Mouse (Mus musculus) cerebellum, adult (tissue): Measurements from ENCODE around the gene Vhl.
"Not testable (repeated sequence)": the region's sequence is repeated elsewhere in the genome, so short reads cannot be mapped to it uniquely, and the experiment has no call there.

Experiments used
- ATAC-seq: cut with Nextera tagmentation; 2 replicates; pipeline ENCODE4 v1.9.2; 2017; ENCODE audit warnings: mild to moderate bottlenecking, moderate library complexity, mixed read lengths; ENCODE audit not compliant: insufficient number of reproducible peaks, low FRiP score, low TSS enrichment

Vhl gene

DNA sequence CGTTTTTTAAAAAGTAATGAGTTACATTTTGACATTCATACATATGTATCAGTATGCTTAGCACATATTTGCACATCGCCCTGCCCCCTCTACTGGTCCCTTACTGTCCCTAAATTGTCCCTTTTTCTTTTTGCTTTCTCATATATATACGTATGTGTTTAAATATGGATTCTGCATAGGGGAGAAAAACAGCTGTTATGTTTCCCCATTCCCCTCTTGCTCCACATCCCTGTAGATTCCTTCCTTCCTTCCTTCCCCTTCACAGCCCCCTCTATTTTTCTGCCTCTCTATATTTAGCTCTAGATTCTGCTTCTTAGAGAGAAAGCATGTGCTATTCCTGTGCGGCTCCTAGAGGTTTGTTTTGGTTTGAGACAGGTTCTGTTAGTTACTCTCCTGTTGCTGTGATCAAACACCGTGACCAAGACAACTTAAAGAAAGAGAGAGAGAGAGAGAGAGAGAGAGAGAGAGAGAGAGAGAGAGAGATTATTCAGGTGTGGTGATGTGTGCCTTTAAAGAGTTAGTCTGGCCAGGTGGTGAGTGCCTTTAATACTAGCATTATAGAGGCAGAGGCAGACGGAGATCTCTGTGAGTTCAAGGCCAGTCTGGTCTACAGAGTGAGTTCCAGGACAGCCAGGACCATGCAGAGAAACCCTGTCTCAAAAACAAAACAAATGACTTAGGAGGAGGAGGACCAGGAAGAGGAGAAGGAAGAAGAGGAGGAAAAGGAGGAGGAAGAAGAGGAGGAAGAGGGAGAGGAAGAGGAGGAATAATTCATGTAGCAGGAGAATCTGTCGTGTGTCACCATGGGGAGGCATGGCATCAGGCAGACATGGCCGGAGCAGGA lies 36.1 kb downstream of the Vhl start:
- no peak for ATAC-seq

DNA sequence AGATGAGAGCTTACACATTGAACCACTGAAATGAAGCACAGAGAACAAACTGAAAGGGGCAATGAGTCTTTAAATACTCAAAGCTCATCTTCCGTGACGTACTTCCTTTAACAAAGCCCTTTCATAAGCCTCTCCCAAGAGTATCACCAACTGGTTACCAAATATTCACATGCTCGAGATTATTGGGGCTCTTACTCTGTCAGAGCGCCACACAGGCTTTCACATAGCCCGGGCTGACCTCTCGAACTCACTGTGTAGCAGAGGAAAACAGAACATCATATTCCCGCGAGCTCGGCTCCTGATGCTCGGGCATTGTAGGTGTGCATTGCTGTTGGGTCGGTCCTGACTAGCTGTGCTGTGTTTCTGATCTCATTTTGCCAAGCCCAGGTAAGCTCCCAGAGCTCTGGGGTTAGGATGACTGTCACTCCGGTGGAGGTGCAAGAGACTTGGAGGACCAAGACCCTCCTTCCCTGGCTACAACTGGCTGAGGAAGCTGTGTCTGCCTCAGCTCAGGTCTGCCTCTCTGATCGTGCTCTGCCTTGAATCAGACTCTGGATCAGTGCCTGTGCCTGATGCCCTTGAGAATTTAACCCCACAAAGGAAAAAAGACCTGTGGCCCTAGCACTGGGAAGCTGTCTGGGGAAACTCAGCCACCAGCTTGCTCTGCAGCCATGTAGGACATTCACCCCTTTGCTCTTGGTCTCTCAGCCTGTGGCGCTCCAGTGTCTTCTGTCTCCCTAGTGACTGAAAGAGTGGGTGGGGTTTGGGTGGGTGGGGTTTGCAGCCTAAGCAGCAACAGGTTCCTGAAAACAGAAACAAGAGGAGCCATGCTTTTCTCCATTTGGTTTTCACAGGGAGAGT lies 37.0 kb downstream of the Vhl start:
- ATAC-seq: no peak

DNA sequence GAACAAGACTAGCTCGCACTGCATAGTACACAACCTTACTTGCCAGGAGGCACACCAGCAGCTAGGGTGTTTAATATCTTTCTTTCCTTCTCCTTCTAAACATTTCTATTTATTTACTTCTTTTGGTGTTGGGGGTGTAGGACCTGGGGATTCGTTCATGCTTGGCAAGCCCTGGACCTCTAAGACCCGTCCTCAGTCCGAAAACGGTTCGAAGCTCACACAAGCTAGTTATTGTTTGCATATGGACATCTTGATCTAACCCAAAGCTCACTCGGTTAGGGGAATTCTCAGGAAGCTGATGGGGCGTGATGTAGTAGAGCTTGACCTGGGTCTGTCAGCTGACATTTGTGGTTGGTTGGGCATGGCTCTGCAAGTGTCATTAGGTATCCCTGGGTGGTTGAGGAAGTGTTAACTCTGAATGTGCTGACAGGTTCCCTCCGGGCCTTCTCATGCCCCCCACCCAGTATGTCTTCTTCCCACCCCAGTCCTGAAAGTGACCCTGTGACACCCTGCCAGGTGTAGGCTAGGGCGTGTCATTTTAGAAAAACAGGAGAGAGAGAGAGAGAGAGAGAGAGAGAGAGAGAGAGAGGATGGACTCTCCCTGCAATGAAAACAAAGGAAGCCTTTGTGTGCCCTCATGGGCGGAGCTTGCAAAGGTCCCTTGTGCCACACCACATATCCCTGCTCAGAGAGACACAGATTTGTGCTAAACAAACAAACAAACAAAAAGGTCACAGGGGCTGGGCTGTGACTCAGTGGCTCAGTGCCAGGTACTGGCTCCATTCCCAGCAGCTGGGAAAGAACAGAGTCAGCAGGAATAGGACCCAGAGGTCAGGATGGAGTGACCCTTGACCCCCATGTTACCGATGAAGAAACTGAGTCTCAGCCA lies 37.8 kb downstream of the Vhl start:
- no peak for ATAC-seq

DNA sequence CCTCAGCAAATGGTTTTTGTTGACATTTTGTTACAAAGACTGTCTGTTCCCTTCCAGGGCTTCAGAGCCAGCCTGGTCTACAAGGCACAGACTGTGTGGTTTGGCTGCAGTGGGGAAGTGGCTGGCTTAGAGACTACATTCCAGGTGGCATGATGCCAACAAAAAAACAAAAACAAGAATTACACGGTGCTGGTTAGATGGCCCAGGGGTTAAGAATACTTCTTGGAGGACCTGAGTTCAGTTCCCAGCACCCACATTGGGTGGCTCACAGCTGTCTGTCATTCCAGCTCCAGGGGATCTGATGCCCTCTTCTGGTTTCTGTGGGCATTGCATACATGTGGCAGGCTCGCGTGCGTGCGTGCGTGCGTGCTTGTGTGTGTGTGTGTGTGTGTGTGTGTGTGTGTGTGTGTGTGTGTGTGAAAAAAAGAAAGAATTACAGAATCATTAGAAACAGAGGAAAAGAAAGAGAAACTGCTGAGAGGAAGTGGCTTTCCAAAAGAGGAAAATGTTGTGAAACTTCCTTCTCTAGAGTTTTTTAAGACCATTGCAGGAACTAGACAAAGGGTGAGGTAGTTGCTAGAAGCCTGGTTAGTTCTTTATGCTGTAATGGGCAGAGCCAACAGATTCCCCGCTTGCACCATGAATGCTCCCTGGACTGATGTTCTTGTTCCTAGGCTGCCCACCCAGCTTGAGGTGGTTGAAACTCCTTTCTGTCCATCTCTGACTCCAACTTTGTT lies 39.4 kb downstream of the Vhl start:
- ATAC-seq: no peak

DNA sequence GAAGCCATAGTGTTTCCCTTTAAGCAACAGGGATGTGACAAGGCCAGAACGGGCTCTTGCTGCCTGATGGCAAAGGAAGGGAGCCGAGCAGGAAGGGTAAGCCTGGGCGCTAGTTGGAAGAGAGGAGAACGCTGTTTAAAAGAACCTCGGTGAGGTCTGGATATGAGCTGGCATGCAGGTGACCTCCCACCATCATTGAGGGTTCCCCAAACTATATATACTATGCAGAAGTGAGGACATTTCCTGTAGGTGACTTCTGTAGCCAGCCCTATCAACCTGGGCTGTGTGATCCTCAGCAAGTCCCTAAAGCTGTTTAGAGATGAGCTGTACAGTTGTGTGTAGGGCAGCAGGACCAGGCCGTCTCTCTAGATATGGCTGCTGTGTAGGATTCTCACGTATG lies 40.5 kb downstream of the Vhl start:
- ATAC-seq: no peak

DNA sequence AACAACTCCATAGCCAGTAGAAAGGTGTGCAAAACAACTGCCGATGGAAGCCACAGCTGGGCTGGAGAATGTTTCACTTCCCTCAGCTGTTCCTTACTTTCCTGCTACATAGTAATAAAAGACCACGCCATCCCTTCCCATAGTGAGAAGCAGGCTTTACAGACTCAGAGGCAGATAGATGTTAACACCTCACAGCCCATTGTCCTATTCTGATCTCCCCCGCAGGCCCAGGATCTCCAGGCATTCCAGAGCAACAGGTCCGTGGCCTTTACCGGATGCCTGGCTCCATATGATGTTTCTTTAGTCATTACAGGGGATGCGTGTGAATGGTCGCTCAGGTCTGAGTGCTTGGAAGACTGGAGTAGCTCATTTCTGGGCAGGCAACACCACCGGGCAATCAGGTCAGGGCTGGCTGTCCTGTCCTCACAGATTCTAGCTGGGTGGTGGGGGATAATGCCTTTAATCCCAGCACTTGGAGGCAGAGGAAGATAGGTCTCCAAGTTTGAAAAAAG lies 43.9 kb downstream of the Vhl start:
- ATAC-seq: no peak

DNA sequence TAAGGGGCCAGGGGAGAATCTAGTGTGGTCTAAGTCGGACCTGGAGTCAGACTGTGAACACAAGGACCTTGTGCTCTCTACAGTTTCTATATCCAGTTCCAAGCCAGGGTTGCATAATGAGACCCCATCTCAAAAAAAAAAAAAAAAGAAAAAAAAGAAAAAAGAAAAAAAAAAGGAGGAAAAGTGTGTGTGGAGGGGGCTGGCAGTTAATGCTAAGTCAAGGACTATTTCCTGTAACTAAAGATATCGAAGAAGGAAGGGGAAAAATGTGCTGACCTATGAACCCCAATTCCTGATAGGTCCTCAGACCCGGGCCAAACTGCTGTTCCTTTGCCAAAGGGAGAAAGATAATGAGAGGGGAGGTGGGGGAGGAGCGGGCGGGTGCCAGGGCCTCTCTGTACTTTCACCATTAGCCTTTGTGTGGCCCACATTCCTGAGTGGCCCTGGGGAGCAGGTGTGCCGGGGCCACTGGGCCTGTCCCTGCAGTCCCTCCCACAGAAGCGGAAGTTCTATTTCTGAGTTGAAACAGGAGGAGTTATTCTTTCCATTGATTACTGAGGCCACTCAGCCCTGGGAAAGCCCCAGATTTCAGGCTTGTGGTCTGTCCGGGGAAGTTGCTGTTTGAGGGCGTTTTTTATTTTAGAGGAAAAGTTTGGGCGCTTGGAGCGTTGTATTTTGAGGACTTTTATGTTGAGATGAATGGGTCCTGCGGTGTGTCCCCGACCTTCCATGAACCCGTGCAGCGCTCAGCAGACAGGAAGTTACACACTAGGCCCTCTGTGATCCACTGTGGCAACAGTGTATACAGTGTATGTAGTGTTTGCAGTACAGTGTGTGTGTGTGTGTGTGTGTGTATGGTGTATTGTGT lies 44.8 kb downstream of the Vhl start:
- ATAC-seq: no peak

DNA sequence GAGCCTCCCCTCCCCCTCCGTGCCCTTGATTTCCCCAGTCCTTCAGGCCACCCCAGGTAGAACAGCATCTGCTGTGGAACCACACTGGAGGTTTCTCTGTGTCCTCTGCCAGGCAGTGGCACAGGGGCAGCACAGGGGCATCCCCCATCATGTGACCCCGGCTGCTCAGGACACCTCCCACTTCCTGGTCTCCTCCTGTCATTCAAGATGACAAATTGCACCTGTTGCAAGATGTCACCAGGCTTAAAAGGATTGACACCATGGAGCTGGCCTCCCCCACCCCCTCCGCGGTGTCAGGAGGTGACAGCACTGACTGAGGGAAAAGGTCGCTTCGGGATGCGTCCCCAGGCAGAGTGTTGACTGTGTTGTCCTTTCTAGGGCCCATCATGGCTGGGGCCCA lies 46.1 kb downstream of the Vhl start:
- ATAC-seq: no peak

DNA sequence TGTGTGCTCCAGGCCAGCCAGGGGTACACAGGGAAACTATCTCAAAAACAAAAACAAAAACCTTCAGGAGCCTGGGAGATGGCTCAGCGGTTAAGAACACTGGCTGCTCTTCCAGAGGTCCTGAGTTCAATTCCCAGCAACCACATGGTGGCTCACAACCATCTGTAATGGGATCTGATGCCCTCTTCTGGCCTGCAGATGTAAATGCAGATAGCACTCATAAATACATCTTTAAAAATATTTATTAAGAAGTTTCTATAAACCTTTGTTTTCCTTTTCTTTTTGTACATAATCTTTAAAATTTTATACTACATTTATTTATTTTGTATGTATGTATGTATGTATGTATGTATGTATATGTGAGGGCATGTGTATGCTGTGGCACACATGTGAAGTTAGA lies 48.3 kb downstream of the Vhl start:
- ATAC-seq: not testable (repeated sequence)

DNA sequence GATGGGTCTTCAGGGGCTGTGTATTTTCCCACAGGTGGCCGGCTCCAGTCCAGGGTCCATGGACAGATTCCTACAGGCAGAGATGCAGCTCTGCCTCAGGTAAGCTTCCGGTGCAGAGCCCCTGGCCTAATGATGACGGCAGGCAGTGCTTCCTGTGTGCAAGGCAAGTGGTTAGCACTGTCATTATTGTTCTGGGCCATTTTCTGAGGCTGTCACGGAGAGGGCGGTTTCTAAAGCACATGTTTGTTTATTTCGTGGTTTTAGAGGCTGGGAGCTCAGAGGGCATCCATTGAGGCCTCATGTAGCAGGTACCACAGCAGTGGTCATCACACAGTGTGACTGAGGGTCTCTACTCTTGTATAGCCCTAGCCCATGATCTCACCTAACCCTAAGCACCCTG lies 49.2 kb downstream of the Vhl start:
- no peak for ATAC-seq

DNA sequence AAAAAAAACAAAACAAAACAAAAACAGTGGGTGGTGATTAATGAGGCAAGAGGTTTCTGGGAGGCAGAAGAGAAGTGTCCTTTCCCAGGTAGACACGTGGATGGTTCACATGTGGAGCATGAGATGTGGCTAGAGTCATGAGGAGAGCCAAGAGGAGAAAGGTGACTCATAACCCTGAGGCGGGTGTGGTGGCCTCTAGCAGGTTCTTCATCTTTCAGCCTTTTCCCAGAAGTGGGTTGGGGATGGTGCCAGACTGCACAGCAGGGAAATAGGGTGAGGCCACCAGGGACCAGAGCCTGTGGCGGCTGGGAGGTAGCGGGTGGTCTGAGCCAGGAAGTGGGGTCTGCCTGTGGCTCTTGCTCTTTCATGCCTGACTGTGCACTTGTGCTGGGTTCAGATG lies 51.5 kb downstream of the Vhl start:
- no peak for ATAC-seq

DNA sequence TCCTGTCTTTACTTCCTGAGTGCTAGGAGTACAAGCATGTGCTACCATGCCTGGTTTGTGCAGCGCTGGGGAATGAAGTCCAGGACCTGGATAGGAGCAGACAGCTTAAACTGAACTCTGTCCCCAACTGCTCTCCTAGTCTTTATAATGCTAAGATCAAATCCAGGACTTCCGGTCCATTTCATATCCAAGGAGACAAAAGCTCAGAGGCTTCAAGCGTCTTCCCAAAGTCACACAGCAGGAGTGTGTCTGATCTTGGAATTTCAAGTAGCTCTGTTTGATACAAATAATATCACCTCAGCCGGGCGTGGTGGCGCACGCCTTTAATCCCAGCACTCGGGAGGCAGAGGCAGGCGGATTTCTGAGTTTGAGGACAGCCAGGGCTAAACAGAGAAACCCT lies 52.2 kb downstream of the Vhl start:
- ATAC-seq: no peak

DNA sequence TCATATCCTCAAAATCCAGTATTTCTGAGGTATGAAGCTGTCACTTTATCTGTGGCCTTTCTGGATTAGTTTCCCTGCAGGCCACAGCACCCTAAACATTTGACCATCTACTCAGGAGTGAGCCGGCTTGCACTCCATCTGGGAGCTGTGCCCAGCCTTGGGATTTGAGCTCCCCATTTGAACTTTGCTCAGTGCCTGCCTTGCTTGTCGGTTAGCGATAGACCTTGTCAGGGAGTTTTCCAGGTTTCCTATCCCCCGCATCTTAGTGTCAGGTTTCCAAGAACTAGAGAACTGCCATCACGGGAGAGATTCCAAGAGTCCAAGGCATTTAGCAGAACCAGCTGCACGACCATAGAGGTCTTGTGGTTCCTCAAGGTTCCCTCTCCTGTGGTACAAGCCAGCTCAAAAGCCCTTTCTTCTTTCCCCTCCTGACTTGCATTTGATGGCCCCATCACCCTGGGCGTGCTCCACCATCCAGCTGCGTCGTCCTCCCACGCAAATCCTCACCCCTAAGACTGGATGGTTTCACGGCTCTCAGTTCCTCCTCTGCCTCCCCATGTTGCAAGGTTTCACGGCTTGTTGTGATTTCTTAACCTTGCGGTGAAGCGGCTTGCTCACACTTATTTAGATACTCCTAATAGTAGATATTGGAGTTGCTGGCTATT lies 53.4 kb downstream of the Vhl start:
- ATAC-seq: no peak

DNA sequence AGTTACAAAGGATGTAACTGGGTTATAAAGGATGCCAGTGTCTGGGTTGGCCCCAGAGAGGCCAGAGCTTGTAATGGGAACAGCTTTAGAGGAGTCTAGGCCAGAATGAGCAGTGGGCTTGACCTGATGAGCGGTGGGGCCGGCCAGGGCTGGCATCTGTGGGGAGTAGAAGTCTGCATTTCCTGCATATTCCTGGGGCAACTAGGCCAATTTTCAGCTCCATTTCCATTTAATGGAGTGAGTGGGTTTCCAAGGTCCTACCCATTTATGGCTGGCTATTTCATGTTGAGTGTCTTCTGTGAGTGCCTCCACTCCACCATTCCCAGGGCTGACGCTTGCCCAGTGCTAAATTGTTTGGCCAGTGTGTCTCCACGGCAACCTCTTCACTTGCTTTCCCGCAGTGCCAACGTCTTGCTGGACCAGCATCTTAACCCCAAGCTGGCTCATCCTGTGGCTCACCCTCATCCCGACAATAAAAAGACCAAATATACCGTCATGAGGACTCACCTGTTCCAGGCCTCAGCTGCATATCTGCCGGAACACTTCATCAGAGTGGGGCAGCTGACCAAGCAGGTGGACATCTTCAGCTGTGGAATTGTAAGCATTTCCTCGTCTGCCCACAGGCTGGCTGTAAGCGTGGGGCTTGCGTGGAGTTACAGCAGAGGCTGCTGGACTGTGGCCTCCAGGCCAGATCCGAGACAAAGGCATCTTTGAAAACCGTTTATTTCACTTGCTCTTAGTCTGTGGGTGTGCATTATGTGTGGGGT lies 54.7 kb downstream of the Vhl start:
- ATAC-seq: no peak

DNA sequence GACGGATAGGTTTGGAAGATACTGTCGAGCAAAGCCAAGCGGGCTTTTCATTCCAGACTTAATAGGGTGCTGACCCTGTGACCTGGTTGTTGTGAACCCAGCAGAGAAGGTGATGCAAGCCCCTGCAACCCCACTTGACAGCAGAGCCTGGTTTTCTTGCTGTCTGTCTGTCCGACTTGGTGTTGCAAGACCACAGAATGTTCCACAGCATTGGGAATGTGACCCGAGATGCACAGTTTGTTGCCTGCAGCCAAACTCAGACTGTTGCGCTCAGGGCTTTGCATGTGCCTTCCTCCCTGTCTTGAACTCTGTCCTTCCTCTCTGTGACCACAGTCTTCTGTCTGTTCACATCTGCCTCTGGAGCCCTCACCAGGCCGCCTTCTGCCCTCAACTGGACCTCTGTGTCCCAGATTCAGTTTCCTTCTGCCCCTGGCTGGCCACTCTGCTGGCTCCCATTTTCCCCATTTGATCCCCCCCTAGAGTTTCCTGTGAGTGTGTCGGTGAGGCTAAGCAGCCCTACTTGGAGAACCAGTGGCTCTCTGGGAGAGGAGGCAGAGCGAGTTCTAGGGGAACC lies 56.3 kb downstream of the Vhl start:
- ATAC-seq: no peak
